Mouse (Mus musculus): ENCODE measurements at regions not wholly inside any gene's neighbourhood (a gene's known extent, or its start where the extent isn't known, plus 50 kb on each side); places are given as distances from the start of the nearest gene placed in this dataset.
A peak's percentile ranks its signal among the peaks of the same experiment; 100 is the strongest.

GRCm38 (mm10) chr3:143595081-143595480 is 609.9 kb downstream of the Lmo4 start:
- no peak for DNase-seq (ENCODE audit: low spot score)

- peak; percentile 75 for DNase-seq (ENCODE audit: low spot score)
These were observed 610.3 kb downstream of the Lmo4 start for GRCm38 (mm10) chr3:143594676-143595075.

- no peak for DNase-seq (ENCODE audit: low spot score)
These were observed 618.4 kb downstream of the Lmo4 start for GRCm38 (mm10) chr3:143586653-143587052.

GRCm38 (mm10) chr3:143584692-143585603 is 620.1 kb downstream of the Lmo4 start:
- DNase-seq (ENCODE audit: low spot score) = no peak

GRCm38 (mm10) chr3:143576338-143577007 is 628.5 kb downstream of the Lmo4 start:
- DNase-seq (ENCODE audit: low spot score) = no peak

- no peak for DNase-seq (ENCODE audit: low spot score)
These were observed 629.3 kb downstream of the Lmo4 start for GRCm38 (mm10) chr3:143575737-143576136.

- no peak for DNase-seq (ENCODE audit: low spot score)
These were observed 630.8 kb downstream of the Lmo4 start for GRCm38 (mm10) chr3:143574035-143574864.

GRCm38 (mm10) chr3:143569930-143570329 is 635.1 kb downstream of the Lmo4 start:
- no peak for DNase-seq (ENCODE audit: low spot score)

GRCm38 (mm10) chr3:143565067-143565466 is 640.0 kb downstream of the Lmo4 start:
- DNase-seq (ENCODE audit: low spot score) = no peak

GRCm38 (mm10) chr3:143542811-143543210 is 661.0 kb upstream of the Pkn2 start:
- DNase-seq (ENCODE audit: low spot score) = no peak

GRCm38 (mm10) chr3:143527982-143528381 is 646.2 kb upstream of the Pkn2 start:
- no peak for DNase-seq (ENCODE audit: low spot score)

- no peak for DNase-seq (ENCODE audit: low spot score)
These were observed 645.5 kb upstream of the Pkn2 start for GRCm38 (mm10) chr3:143527274-143527673.

- no peak for DNase-seq (ENCODE audit: low spot score)
These were observed 630.9 kb upstream of the Pkn2 start for GRCm38 (mm10) chr3:143512517-143513249.

- DNase-seq (ENCODE audit: low spot score) = no peak
These were observed 627.7 kb upstream of the Pkn2 start for GRCm38 (mm10) chr3:143509531-143509930.

- peak; percentile 80 for DNase-seq (ENCODE audit: low spot score)
These were observed 626.5 kb upstream of the Pkn2 start for GRCm38 (mm10) chr3:143508280-143508679.

- DNase-seq (ENCODE audit: low spot score) = no peak
These were observed 619.2 kb upstream of the Pkn2 start for GRCm38 (mm10) chr3:143501017-143501416.

- no peak for DNase-seq (ENCODE audit: low spot score)
These were observed 613.6 kb upstream of the Pkn2 start for GRCm38 (mm10) chr3:143495389-143495788.

- DNase-seq (ENCODE audit: low spot score) = no peak
These were observed 596.3 kb upstream of the Pkn2 start for GRCm38 (mm10) chr3:143477916-143478610.

GRCm38 (mm10) chr3:143475461-143475860 is 593.7 kb upstream of the Pkn2 start:
- no peak for DNase-seq (ENCODE audit: low spot score)

GRCm38 (mm10) chr3:143447005-143447709 is 565.4 kb upstream of the Pkn2 start:
- no peak for DNase-seq (ENCODE audit: low spot score)

All from layer of hippocampus, adult 11-12 months (tissue).